Mouse (Mus musculus) heart, embryonic 15.5 days (tissue): Measurements from ENCODE around the gene Eef2k. TPM values are rescaled to one million over a fixed set of nuclear protein-coding genes. Genes with fewer than 3 reads are reported as not detected.
A peak's percentile ranks its signal among the peaks of the same experiment; 100 is the strongest.

Experiments
- ATAC-seq: fragments of 200-750 bp; cut with Nextera tagmentation; replicated peaks from 2 replicates; pipeline ENCODE4 v1.8.0; 2017; ENCODE audit warnings: low read depth, moderate TSS enrichment; ENCODE audit not compliant: insufficient number of reproducible peaks, insufficient read depth, low FRiP score
- H3K27ac ChIP-seq: fragments of 300-500 bp; sonication (generic); 2 replicates; pipeline ENCODE4 v1.5.1; 2015; ENCODE audit warnings: mild to moderate bottlenecking, inconsistent platforms
- H3K27me3 ChIP-seq: fragments of 300-500 bp; sonication (generic); 2 replicates; pipeline ENCODE4 v1.6.1; 2015; ENCODE audit warnings: inconsistent platforms
- H3K36me3 ChIP-seq: fragments of 300-500 bp; sonication (generic); 2 replicates; pipeline ENCODE4 v1.6.1; 2015; ENCODE audit warnings: mild to moderate bottlenecking, inconsistent platforms
- H3K4me1 ChIP-seq: fragments of 300-500 bp; sonication (generic); replicated peaks from 2 replicates; pipeline ENCODE4 v1.6.1; 2015; ENCODE audit warnings: inconsistent platforms
- H3K4me2 ChIP-seq: fragments of 300-500 bp; sonication (generic); 2 replicates; pipeline ENCODE4 v1.6.1; 2015; ENCODE audit warnings: inconsistent platforms, mild to moderate bottlenecking, moderate library complexity
- H3K4me3 ChIP-seq: fragments of 300-500 bp; sonication (generic); 2 replicates; pipeline ENCODE4 v1.5.1; 2015; ENCODE audit warnings: mild to moderate bottlenecking, inconsistent platforms
- H3K9ac ChIP-seq: fragments of 300-500 bp; sonication (generic); 2 replicates; pipeline ENCODE4 v1.6.1; 2015; ENCODE audit warnings: mild to moderate bottlenecking, inconsistent platforms
- H3K9me3 ChIP-seq: fragments of 300-500 bp; sonication (generic); replicated peaks from 2 replicates; pipeline ENCODE4 v1.6.1; 2016; ENCODE audit warnings: inconsistent platforms
- WGBS: fragments of 180-500 bp; shearing (Covaris S2); methylation state at CpG from one replicate; pipeline ENCODE4 v1.1.7; 2015; ENCODE audit warnings: mixed read lengths; 5-methylcytosine and 5-hydroxymethylcytosine counted together
- polyA plus RNA-seq: library from polyadenylated mRNA; unstranded; fragments of >200 nt; fragmentation: Nextera tagmentation; extraction: Ambion mirVana; gene quantifications from 2 replicates; pipeline ENCODE4 v1.2.1, GENCODE M21; 2015

The Eef2k gene
- polyA plus RNA-seq, 1 experiment from 2014 or later, result 31.5 TPM

DNA sequence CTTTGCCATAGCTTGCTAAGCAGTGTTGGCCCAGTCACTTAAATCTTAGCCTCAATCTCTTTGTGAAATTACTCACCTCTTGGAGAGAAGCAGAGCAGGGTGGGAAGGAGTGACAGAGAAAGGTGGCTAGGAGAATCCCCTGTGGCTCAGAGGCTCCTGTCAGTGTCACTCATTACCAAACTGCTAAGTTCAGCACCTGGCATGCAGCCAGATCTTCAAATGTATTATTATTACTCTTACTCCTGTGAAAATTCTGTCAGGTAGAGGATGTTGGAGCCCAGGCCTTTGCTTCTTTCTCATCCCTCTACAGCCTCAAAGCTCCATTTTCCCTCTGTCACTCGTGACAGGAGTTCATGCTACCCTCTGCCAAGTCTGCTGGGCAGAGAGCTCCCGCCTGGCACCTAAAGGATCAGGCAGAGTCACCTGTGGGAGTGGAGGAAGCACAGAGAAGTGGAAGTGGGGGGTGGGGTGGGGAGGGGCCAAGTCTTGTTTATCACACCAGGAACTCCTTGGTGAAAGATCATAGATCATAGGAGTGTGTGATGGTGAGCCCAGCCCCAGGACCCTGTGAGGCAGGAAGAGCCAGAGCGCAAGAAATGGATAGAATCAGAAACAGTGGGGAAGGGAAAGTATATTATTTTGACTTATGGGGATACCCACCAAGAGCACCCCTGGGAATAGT lies 6.3 kb downstream of the Eef2k start:
- no peaks in the 10 kb centered on the region for H3K9me3 ChIP-seq
- no peaks in the 10 kb centered on the region for H3K36me3 ChIP-seq
- 84% methylated on average over 3 of the region's 3 CpGs for WGBS
- ATAC-seq, result no peak
- no peak overlapping the region for H3K4me3 ChIP-seq
- no peak overlapping the region for H3K27ac ChIP-seq
- no peaks in the 10 kb centered on the region for H3K27me3 ChIP-seq
- H3K4me1 ChIP-seq, result peaks cover 51% of the 10 kb centered on the region
- no peak overlapping the region for H3K4me2 ChIP-seq
- H3K9ac ChIP-seq, result no peak overlapping the region

DNA sequence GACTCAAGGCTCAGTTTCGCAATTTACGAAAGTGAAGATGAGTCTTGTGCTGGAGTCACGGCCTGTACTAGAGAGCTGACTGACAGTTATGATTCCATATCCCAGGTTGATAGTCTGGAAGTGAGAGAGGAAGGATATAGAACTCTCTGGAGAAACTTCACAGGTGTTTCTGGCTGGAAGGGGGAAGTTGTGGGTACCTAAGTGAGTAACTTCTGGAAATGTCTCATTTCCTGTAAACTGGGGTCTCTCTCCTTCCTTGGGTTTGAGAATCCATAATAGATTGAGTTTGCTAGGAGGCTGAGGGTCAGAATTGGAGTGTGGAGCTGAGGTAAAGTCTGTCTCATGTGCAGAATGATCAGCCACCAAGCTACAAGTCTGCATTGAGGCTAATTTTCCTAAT lies 7.5 kb downstream of the Eef2k start:
- H3K4me2 ChIP-seq, result no peak overlapping the region
- WGBS, result 85% methylated on average over 3 of the region's 3 CpGs
- peaks cover 47% of the 10 kb centered on the region for H3K4me1 ChIP-seq
- no peak for ATAC-seq
- H3K27me3 ChIP-seq, result no peaks in the 10 kb centered on the region
- no peaks in the 10 kb centered on the region for H3K36me3 ChIP-seq
- no peak overlapping the region for H3K9ac ChIP-seq
- no peak overlapping the region for H3K4me3 ChIP-seq
- no peaks in the 10 kb centered on the region for H3K9me3 ChIP-seq
- H3K27ac ChIP-seq, result no peak overlapping the region

DNA sequence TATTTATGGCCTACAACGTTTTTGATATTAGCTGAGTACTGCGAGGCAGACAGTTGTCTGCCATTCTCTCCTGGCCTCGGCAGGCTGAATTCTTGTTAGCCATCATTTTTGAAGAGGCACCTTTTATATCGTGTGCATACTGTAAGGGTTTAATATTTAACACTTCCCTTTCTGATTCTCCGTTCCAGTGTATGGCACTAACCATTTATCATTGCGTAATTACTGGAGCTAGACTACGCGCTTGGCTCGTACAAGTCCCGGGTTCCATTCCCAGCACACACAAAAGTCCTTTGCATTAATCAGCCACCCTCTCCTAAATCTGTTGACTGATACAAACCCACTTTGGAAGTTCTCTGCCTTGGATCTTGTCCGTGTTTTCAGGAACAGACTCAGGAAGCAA lies 17.2 kb downstream of the Eef2k start:
- H3K9me3 ChIP-seq, result no peaks in the 10 kb centered on the region
- 85% methylated on average over 11 of the region's 11 CpGs for WGBS
- no peak overlapping the region for H3K4me2 ChIP-seq
- no peaks in the 10 kb centered on the region for H3K27me3 ChIP-seq
- no peak overlapping the region for H3K4me3 ChIP-seq
- peaks cover 16% of the 10 kb centered on the region for H3K36me3 ChIP-seq
- peaks cover 46% of the 10 kb centered on the region for H3K4me1 ChIP-seq
- no peak overlapping the region for H3K9ac ChIP-seq
- no peak for ATAC-seq
- no peak overlapping the region for H3K27ac ChIP-seq

DNA sequence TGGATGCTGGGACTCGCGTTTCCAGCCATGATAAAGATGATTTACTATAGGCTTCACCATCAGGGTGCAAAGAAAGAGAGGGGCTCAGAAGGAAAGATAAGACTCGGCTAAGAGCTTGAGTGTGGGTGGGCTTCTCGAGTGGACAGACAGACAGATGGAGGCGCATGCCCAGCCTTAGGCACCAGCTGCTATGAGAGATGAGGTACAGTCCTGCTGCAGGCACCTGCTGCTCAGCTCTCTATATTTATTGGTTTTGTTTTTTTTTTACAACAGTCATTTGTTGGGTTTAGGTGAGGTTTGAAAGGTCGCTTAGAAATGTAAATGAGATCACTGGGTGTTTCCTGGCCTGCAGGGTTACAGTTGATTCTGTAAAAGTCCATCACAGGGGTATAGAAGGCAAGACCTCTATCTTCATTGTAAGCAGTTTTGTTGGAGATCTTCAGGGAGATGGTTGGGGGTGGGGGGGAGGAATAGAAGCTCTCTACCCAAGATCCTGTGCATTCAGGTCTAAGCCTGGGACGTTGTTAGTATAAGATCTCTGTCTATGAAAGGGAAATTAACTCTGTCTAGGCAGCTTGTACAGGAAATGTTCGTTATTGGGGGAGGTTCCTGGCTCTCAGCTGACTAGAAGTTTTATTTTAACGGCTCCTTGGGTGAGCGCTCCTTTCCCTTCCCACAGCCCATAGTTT lies 18.3 kb downstream of the Eef2k start:
- H3K27ac ChIP-seq, result peak overlapping the region; percentile 30; the same call in 1 of the 2 replicates
- H3K36me3 ChIP-seq, result peaks cover 16% of the 10 kb centered on the region
- H3K4me3 ChIP-seq, result no peak overlapping the region
- no peaks in the 10 kb centered on the region for H3K9me3 ChIP-seq
- ATAC-seq, result no peak
- no peak overlapping the region for H3K4me2 ChIP-seq
- H3K4me1 ChIP-seq, result peaks cover 49% of the 10 kb centered on the region
- WGBS, result 44% methylated on average over 10 of the region's 10 CpGs
- H3K9ac ChIP-seq, result no peak overlapping the region
- H3K27me3 ChIP-seq, result no peaks in the 10 kb centered on the region

DNA sequence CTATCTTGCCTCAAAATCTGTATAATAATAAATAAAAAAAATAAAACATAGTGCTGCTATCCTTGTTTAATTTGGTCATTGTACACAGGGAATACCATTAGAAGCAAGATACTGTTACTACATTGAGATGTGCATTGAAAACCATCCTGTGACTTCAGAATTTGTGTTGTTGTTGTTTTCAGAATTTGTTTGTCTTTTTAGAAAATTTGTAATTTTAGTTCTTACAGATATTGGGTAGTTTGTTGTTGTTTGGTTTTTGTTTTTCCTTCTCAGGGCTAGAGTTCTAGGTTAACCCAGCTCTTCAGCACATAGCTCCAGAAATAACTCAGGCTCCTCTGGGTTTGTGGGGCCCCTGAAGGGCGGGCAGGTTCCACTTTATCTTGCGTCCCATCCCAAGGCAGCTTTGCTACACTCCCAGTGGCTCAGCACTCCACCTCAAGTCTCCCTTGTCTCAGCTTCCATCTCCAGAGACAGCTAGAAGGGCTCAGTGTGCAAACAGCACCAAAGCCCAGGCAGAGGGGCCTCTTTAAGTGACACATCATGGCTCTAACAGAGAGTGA lies 18.9 kb downstream of the Eef2k start:
- Histone ChIP-seq H3K9me3 (no peaks in the 10 kb centered on the region), H3K36me3 (peaks cover 16% of the 10 kb centered on the region), H3K4me3 (no peak overlapping the region), H3K4me2 (no peak overlapping the region), H3K4me1 (peaks cover 55% of the 10 kb centered on the region), H3K27me3 (no peaks in the 10 kb centered on the region), H3K27ac (peak overlapping the region; percentile 51), H3K9ac (no peak overlapping the region)
- WGBS, result 25% methylated on average over 2 of the region's 2 CpGs
- ATAC-seq, result no peak

DNA sequence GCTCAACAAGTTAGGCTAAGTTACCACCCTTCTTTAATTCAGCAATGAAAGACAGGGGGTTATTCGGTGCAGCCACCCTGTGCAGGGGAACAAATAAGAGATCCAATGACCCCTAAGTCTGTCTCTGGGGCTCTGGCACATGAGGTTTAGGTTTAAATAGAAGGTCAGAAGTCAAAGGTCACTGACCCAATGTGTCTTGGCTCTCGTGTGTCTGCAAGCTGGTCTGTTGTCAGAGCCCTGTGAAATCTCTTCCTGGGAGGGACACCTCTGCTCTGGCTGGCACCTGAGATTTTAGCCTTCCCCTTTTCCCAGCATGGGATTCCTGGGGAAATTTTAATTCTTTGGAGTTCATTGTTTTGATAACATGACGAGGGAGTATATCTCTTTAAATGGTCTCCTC lies 19.6 kb downstream of the Eef2k start:
- WGBS, result 38% methylated on average over 3 of the region's 3 CpGs
- peaks cover 16% of the 10 kb centered on the region for H3K36me3 ChIP-seq
- peak overlapping the region; percentile 51 for H3K27ac ChIP-seq
- no peaks in the 10 kb centered on the region for H3K9me3 ChIP-seq
- no peak for ATAC-seq
- H3K4me3 ChIP-seq, result no peak overlapping the region
- H3K4me2 ChIP-seq, result no peak overlapping the region
- H3K27me3 ChIP-seq, result no peaks in the 10 kb centered on the region
- peaks cover 61% of the 10 kb centered on the region for H3K4me1 ChIP-seq
- H3K9ac ChIP-seq, result no peak overlapping the region

DNA sequence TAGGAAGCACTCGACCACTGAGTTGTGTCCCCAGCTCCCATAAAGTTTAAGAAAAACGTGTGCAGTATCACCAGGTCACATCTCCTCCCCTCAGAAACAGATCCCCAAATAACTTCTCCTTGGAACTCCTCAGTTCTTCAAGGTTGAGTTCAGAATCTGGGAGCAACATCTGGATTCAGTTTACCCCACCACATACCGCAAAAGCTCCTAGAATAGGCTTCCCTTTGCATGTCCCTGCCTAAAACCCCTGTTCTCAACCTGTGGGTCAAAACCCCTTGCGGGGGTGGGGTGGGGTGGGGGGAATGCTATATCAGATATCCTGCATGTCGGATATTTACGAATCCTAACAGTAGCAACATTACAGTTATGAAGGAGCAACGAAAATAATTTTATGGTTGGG lies 20.0 kb downstream of the Eef2k start:
- Histone ChIP-seq H3K36me3 (peaks cover 16% of the 10 kb centered on the region), H3K27ac (peak overlapping the region; percentile 51; the same call in 1 of the 2 replicates), H3K4me1 (peaks cover 65% of the 10 kb centered on the region), H3K9ac (no peak overlapping the region), H3K4me3 (no peak overlapping the region), H3K27me3 (no peaks in the 10 kb centered on the region), H3K4me2 (no peak overlapping the region), H3K9me3 (no peaks in the 10 kb centered on the region)
- 63% methylated on average over 7 of the region's 7 CpGs for WGBS
- ATAC-seq, result no peak

DNA sequence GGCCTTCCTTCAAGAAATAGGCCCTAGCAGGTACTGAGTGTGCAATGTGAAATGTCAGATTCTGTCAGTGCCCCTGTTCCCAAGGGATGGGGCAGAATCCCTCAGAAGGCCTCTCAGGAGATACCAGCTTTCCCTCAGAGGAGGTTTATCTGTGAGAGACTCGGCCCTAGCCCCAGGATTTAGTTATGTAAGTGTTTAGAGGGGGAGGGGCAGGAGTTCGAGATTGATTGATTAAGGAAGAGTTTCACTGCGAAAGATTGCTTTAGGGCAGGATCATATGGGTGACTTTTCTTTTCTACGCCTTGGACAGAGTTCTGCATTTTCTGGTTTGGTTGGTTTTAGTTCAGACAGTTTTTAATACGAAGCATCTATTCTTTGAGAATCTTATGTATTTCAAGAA lies 20.8 kb downstream of the Eef2k start:
- H3K27me3 ChIP-seq, result no peaks in the 10 kb centered on the region
- no peak overlapping the region for H3K9ac ChIP-seq
- H3K36me3 ChIP-seq, result peaks cover 11% of the 10 kb centered on the region
- H3K4me3 ChIP-seq, result no peak overlapping the region
- H3K9me3 ChIP-seq, result no peaks in the 10 kb centered on the region
- H3K27ac ChIP-seq, result peak overlapping the region; percentile 45
- ATAC-seq, result no peak
- 56% methylated on average over 5 of the region's 5 CpGs for WGBS
- H3K4me1 ChIP-seq, result peaks cover 68% of the 10 kb centered on the region
- no peak overlapping the region for H3K4me2 ChIP-seq

DNA sequence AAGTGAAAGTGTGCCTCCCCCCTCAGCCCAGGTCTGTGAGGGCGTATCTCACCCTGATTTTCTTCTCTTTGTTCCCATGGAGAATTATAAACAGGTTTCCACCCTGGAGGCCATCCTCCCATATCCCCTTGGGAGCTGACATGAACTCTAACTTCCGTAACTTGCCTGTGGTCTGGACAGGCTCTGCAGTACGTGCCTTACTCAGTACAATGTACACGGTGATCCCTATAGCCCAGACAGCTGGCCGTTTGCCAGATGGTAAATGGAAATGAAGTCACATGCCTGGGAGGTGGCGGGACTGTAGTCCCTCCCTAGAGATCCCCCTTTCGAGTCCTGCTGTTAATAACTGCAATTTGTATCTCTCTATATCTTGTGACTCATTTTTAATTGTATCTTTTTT lies 22.5 kb downstream of the Eef2k start:
- Histone ChIP-seq H3K9me3 (no peaks in the 10 kb centered on the region), H3K4me3 (no peak overlapping the region), H3K9ac (no peak overlapping the region), H3K27me3 (no peaks in the 10 kb centered on the region), H3K4me1 (peaks cover 81% of the 10 kb centered on the region), H3K27ac (peak overlapping the region; percentile 93), H3K36me3 (no peaks in the 10 kb centered on the region), H3K4me2 (peak overlapping the region; percentile 28)
- ATAC-seq, result peak; percentile 88
- WGBS, result 7% methylated on average over 7 of the region's 7 CpGs

DNA sequence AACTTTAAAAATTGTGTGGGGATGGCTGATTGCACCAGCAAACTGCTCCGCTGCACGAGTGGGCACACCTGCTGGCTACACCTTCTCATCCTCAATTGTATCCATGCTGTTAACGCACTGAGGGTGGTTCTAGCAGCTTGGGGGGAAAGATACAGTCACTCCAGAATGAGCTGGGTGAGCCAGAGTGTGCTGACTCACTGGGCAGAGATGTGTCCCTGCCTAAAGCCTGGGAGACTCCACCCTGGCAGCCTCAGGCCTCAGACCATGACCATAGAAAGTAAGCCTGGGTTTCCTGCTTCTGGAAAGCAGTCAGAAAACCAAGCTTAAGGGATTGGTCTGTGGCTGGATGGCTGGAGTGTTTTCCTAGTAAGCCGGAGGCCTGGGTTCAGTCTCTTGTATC lies 23.2 kb downstream of the Eef2k start:
- no peaks in the 10 kb centered on the region for H3K27me3 ChIP-seq
- peaks cover 85% of the 10 kb centered on the region for H3K4me1 ChIP-seq
- ATAC-seq, result 0 out of 2 replicates have a peak, but pooled peaks have one; percentile 33
- H3K9me3 ChIP-seq, result no peaks in the 10 kb centered on the region
- peak overlapping the region; percentile 93 for H3K27ac ChIP-seq
- H3K36me3 ChIP-seq, result no peaks in the 10 kb centered on the region
- 40% methylated on average over 4 of the region's 4 CpGs for WGBS
- H3K9ac ChIP-seq, result peak overlapping the region; percentile 20
- no peak overlapping the region for H3K4me2 ChIP-seq
- no peak overlapping the region for H3K4me3 ChIP-seq

DNA sequence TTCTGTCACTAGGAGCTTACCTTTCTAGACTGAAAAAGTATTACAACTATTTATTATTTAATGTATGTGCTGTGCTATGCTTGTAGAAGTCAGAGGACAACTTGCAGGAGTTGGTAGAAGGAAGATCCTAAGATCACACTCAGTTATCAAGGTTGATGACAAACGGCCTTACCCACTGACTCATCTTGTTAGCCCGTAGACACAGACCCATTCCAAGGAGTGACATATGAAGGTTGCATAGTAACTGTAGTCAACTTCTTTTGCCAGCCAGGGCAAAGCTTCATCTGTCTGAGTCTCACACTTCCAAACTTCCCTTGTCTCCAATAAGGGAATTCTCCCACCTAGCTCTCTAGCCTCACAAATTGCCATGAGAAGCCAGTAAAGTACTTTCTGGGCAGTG lies 24.1 kb downstream of the Eef2k start:
- no peak for ATAC-seq
- Histone ChIP-seq H3K4me3 (no peak overlapping the region), H3K4me1 (peaks cover 78% of the 10 kb centered on the region), H3K27me3 (no peaks in the 10 kb centered on the region), H3K36me3 (no peaks in the 10 kb centered on the region), H3K9ac (no peak overlapping the region), H3K4me2 (no peak overlapping the region), H3K9me3 (no peaks in the 10 kb centered on the region), H3K27ac (peak overlapping the region; percentile 93)
- 52% methylated on average over 2 of the region's 2 CpGs for WGBS
